Mouse (Mus musculus) midbrain, embryonic 11.5 days (tissue): ENCODE data around the gene Dpp6. TPM values are rescaled to one million over a fixed set of nuclear protein-coding genes. Genes with fewer than 3 reads are reported as not detected.

Experiments
- ATAC-seq: fragments of 200-750 bp; cut with Nextera tagmentation; 2 replicates; pipeline ENCODE4 v1.8.0; 2017; ENCODE audit warnings: moderate TSS enrichment, moderate library complexity; ENCODE audit not compliant: low FRiP score
- DNase-seq: peaks from one replicate; pipeline ENCODE4 v3.0.0; 2015; ENCODE audit warnings: low spot score; ENCODE audit errors: missing footprints
- H3K27ac ChIP-seq: fragments of 300-500 bp; sonication (generic); 2 replicates; pipeline ENCODE4 v1.5.1; 2014; ENCODE audit warnings: low read depth, low read length
- H3K27me3 ChIP-seq: fragments of 300-500 bp; sonication (generic); 2 replicates; pipeline ENCODE4 v1.6.1; 2014; ENCODE audit warnings: mild to moderate bottlenecking, low read length, moderate library complexity, mixed read lengths; ENCODE audit not compliant: control insufficient read depth, insufficient read depth
- H3K36me3 ChIP-seq: fragments of 300-500 bp; sonication (generic); 2 replicates; pipeline ENCODE4 v1.6.1; 2014; ENCODE audit warnings: mild to moderate bottlenecking, low read length, moderate library complexity, mixed read lengths; ENCODE audit not compliant: control insufficient read depth, insufficient read depth
- H3K4me1 ChIP-seq: fragments of 300-500 bp; sonication (generic); 2 replicates; pipeline ENCODE4 v1.6.1; 2014; ENCODE audit warnings: low read length; ENCODE audit not compliant: control insufficient read depth, insufficient read depth
- H3K4me2 ChIP-seq: fragments of 300-500 bp; sonication (generic); 2 replicates; pipeline ENCODE4 v1.6.1; 2014; ENCODE audit warnings: mild to moderate bottlenecking, moderate library complexity
- H3K4me3 ChIP-seq: fragments of 300-500 bp; sonication (generic); 2 replicates; pipeline ENCODE4 v1.5.1; 2014; ENCODE audit warnings: low read depth, low read length
- H3K9ac ChIP-seq: fragments of 300-500 bp; sonication (generic); 2 replicates; pipeline ENCODE4 v1.6.1; 2014; ENCODE audit warnings: low read length
- H3K9me3 ChIP-seq: fragments of 300-500 bp; sonication (generic); 2 replicates; pipeline ENCODE4 v1.6.1; 2016; ENCODE audit warnings: low read length; ENCODE audit not compliant: control insufficient read depth
- WGBS: fragments of 180-500 bp; shearing (Covaris S2); extraction: QIAGEN DNeasy Blood & Tissue Kit; methylation state at CpG from one replicate; pipeline ENCODE4 v1.1.7; 2014; 5-methylcytosine and 5-hydroxymethylcytosine counted together
- polyA plus RNA-seq: library from polyadenylated mRNA; unstranded; fragments of >200 nt; fragmentation: Nextera tagmentation; extraction: Ambion mirVana; gene quantifications from 2 replicates; pipeline ENCODE4 v1.2.1, GENCODE M21; 2014

Gene Dpp6
- polyA plus RNA-seq, 1 experiment from 2014 or later: 13.4 TPM

DNA sequence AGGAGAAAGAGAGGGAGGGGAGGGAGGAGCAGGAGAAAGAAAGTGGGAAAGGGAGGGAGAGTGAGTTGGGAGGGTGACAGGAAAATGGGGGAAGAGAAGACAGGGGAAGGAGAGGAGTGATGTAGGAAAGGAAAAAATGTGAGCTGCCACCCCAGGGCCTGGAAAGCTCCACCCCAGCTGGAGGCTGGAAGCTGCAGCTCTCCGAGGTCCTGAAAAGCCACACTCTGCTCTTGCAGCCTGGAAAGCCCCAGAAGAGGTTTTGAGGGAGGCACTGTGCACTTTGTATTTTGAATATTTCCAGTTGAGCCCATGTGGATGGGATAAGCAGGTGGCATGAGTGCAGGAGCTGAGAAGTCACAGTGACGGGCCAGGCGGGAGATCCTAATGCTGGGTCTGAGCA is 77.3 kb downstream of the Dpp6 start:
- Histone ChIP-seq H3K36me3 (no peaks in the 10 kb centered on the region), H3K4me1 (no peaks in the 10 kb centered on the region), H3K4me3 (no peak overlapping the region), H3K27me3 (no peaks in the 10 kb centered on the region), H3K4me2 (no peak overlapping the region), H3K9ac (no peak overlapping the region), H3K9me3 (no peaks in the 10 kb centered on the region), H3K27ac (no peak overlapping the region)
- no peak for ATAC-seq
- DNase-seq: no peak
- WGBS: 26% methylated on average over 3 of the region's 3 CpGs

DNA sequence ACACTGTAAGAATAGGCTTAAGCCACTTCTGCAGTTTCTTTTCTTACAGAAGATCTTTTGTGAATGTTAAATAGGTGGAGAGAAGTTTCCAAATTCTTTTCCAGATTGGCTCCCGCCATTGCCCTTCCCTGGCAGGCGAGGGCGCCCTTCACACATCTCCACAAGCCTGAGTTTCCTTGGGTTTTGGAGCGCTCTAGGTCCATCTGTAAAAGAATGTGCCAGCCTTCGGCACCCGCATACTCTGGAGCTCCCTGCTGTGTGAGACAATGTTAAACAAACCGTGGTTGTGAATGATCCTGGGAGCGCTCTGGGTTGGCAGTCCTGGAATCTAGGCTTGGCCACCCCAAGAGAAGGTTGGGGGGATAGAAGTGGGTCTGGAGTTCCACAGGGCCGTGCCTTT is 86.8 kb downstream of the Dpp6 start:
- H3K4me3 ChIP-seq: no peak overlapping the region
- H3K27ac ChIP-seq: no peak overlapping the region
- H3K4me2 ChIP-seq: no peak overlapping the region; the same call in 1 of the 2 replicates
- ATAC-seq: peak; percentile 54; the same call in 1 of the 2 replicates
- H3K9me3 ChIP-seq: no peaks in the 10 kb centered on the region
- WGBS: 3% methylated on average over 9 of the region's 9 CpGs
- peaks cover 2% of the 10 kb centered on the region; the same call in 1 of the 2 replicates for H3K4me1 ChIP-seq
- no peak overlapping the region for H3K9ac ChIP-seq
- H3K27me3 ChIP-seq: no peaks in the 10 kb centered on the region
- peak; percentile 90 for DNase-seq
- no peaks in the 10 kb centered on the region for H3K36me3 ChIP-seq

DNA sequence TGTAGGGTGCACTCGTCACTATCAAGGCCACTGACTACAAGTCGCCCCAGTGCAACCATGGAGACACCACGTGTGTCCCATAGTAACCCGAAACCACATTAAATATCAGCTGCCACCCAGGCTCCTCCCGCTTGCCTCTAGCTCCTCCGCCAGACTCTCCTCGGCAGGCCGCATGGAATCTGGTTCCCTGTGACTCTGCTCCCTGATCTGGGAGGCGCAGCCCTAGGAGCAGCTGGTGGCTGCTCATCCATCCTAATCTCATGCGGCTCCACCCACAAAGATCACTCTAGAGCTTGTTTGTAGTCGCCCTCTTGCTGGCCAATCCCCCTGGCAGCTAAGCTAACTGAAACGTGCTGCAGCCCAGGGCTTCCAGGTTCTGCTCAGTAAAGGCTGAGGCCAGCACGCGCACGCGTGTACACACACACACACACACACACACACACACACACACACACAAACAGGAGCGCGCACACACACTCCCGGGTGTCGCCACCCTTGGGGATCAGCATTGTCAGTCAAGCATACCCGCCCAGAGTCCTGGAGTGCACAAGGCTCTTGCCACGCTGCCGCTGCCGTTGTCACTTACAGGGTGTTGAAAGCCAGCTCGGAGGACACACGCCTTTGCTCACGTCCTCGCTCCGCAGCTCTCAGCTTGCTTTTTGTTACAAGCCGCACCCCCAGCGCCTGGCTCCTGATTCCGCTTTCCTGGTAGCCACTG is 87.5 kb downstream of the Dpp6 start:
- peaks cover 2% of the 10 kb centered on the region; the same call in 1 of the 2 replicates for H3K4me1 ChIP-seq
- peak overlapping the region; percentile 33 for H3K4me3 ChIP-seq
- peak overlapping the region; percentile 63 for H3K4me2 ChIP-seq
- peak overlapping the region; percentile 35; the same call in 1 of the 2 replicates for H3K27ac ChIP-seq
- DNase-seq (peak; percentile 93), ATAC-seq (peak; percentile 93)
- peak overlapping the region; percentile 68 for H3K9ac ChIP-seq
- no peaks in the 10 kb centered on the region for H3K9me3 ChIP-seq
- 0% methylated on average over 32 of the region's 32 CpGs for WGBS
- no peaks in the 10 kb centered on the region for H3K27me3 ChIP-seq
- H3K36me3 ChIP-seq: no peaks in the 10 kb centered on the region

DNA sequence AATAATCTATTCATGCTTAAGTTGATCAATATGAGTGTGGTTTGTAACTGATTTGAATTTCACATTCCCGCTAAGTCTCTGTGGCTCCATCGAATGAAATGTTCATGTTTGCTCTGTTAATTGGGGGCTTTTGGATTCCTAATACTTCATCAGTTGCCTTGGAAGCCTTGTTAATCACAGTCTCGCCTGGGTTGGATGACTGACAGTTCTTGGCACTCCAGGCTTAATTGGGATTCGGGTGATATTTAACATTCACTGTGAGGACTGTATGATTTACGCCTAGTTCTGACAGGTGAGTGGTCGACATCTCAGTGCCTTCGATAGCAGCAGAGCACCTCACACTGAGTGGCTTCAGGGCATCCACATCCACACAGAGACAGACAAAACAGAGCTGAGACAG is 90.1 kb downstream of the Dpp6 start:
- H3K9ac ChIP-seq: no peak overlapping the region
- WGBS: 82% methylated on average over 7 of the region's 7 CpGs
- no peak overlapping the region for H3K4me3 ChIP-seq
- H3K4me2 ChIP-seq: no peak overlapping the region
- H3K4me1 ChIP-seq: peaks cover 2% of the 10 kb centered on the region; the same call in 1 of the 2 replicates
- H3K9me3 ChIP-seq: no peaks in the 10 kb centered on the region
- H3K36me3 ChIP-seq: no peaks in the 10 kb centered on the region
- no peak for ATAC-seq
- H3K27me3 ChIP-seq: no peaks in the 10 kb centered on the region
- H3K27ac ChIP-seq: no peak overlapping the region
- no peak for DNase-seq

DNA sequence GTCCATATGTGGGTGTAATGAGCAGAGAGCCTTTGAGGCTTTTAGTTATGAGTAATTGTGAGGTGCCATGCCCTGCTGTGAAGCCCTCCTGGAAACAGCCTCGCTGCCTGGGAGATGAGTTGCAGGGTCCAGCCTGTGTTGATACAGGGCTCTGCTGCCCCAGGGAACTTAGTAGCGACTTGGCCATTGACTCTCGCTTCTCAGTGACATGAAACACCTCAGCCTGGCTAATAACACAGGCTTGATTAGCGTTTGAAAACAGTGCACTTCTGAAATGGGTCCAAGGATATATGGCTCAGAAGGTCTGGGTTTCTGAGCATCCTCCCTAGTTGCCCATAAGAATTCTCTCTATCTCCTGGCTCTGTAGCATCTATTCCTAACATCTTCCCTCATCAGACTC is 91.6 kb downstream of the Dpp6 start:
- ATAC-seq (no peak), DNase-seq (no peak)
- H3K4me2 ChIP-seq: no peak overlapping the region
- H3K9ac ChIP-seq: no peak overlapping the region
- H3K27ac ChIP-seq: no peak overlapping the region
- peaks cover 2% of the 10 kb centered on the region; the same call in 1 of the 2 replicates for H3K4me1 ChIP-seq
- no peaks in the 10 kb centered on the region for H3K36me3 ChIP-seq
- no peaks in the 10 kb centered on the region for H3K9me3 ChIP-seq
- H3K4me3 ChIP-seq: no peak overlapping the region
- no peaks in the 10 kb centered on the region for H3K27me3 ChIP-seq
- WGBS: 85% methylated on average over 4 of the region's 4 CpGs

DNA sequence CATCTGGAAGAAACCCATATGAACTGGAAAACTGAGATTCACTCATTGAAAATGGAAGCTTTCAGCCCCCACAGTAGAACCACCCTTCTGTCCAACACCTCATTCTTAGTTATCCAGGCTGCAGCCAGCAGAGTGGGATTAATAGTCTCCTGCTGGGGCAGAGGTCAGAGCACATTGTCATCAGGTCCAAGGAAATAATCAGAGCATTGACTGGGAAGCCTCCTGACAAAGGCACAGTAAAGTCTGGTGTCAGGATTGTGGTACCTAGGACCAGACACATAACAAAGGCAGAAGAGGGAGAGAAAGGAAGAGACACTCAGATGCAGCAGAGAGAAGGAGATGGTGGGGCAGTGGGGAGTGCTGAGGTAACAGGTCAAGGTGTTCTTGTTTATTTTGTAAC is 93.3 kb downstream of the Dpp6 start:
- H3K9me3 ChIP-seq: no peaks in the 10 kb centered on the region
- DNase-seq: no peak
- no peak overlapping the region for H3K9ac ChIP-seq
- H3K36me3 ChIP-seq: no peaks in the 10 kb centered on the region
- no peak for ATAC-seq
- no peak overlapping the region for H3K4me2 ChIP-seq
- no peaks in the 10 kb centered on the region for H3K4me1 ChIP-seq
- no peak overlapping the region for H3K27ac ChIP-seq
- H3K27me3 ChIP-seq: no peaks in the 10 kb centered on the region
- no peak overlapping the region for H3K4me3 ChIP-seq

DNA sequence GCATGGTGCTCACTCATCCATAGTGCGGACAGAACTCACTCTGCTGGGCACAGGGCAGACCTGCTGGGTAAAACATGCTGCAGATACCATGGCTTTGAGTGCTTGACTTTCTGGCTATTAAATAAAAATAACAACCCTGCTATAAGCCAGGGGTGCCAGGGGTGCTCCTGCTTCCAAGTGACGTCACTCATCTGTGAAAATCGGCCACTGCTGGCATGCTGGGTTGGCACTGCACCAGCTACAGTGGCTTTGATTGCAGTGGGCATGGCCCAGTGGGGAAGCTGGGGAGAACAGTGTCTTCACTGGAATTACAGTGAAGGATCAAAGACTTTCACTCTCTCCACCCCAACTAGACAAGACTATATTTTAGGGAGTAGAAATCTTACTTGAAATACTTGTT is 95.0 kb downstream of the Dpp6 start:
- DNase-seq (no peak), ATAC-seq (no peak)
- Histone ChIP-seq H3K4me3 (no peak overlapping the region), H3K27me3 (no peaks in the 10 kb centered on the region), H3K36me3 (no peaks in the 10 kb centered on the region), H3K9me3 (no peaks in the 10 kb centered on the region), H3K9ac (no peak overlapping the region), H3K27ac (no peak overlapping the region), H3K4me1 (no peaks in the 10 kb centered on the region), H3K4me2 (no peak overlapping the region)
- WGBS: 89% methylated on average over 3 of the region's 3 CpGs

DNA sequence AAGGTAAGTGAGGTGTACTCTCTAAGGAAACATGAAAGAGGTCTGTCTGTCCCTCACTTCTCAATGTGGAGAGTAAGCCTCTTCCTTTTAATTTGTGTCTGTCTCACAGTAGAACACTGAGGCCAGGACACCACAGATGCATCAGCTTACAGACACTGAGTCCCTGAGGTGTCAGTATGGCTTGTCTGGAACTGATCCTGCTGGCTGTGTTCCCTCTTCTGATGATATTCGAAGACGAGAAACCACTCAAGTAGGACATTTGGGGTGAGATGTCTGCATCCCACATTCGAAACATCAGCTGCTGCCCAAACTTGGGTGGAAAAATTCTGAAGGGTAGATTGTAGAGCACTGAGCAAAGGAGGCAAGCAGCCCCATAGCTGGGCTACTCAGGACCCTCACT is 101.8 kb downstream of the Dpp6 start:
- Histone ChIP-seq H3K4me3 (no peak overlapping the region), H3K27ac (no peak overlapping the region), H3K27me3 (no peaks in the 10 kb centered on the region), H3K9ac (no peak overlapping the region), H3K4me2 (no peak overlapping the region), H3K9me3 (no peaks in the 10 kb centered on the region), H3K4me1 (no peaks in the 10 kb centered on the region), H3K36me3 (no peaks in the 10 kb centered on the region)
- whole genome bisulfite sequencing: 93% methylated on average over 3 of the region's 3 CpGs
- ATAC-seq: no peak
- no peak for DNase-seq

DNA sequence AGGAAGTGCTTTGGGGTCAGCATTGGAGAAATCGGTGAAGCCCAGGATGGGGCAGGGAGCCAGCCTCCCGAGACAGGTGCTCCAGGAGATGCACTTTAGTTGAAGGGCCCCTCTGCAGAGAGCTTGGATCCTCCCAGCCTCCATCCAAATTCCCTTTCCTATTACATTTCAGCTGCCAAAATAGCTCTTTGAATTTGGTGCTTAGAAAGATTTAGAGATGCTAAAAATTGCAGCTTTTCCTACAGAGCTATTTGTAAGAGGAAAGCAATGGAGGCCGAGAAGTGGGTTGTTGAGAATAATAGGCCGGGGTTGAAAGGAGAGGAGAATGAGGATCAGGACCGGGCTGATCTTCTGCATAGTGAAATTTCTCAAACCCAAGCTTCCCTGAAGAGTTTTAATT is 107.5 kb downstream of the Dpp6 start:
- H3K9me3 ChIP-seq: no peaks in the 10 kb centered on the region
- no peak for DNase-seq
- H3K27me3 ChIP-seq: no peaks in the 10 kb centered on the region
- no peak overlapping the region for H3K27ac ChIP-seq
- no peak overlapping the region for H3K9ac ChIP-seq
- H3K4me1 ChIP-seq: no peaks in the 10 kb centered on the region
- H3K36me3 ChIP-seq: no peaks in the 10 kb centered on the region
- H3K4me3 ChIP-seq: no peak overlapping the region
- WGBS: 84% methylated on average over 5 of the region's 5 CpGs
- no peak overlapping the region for H3K4me2 ChIP-seq
- ATAC-seq: no peak
